Mouse (Mus musculus) frontal cortex, postnatal 36 days (tissue): Measurements from ENCODE around the gene Ddx23.

Source experiments
- DNase-seq, 2 experiments: peaks; one replicate each; pipeline ENCODE4 v3.0.0; 2022; ENCODE audit warnings: low spot score in 2 of 2

The Ddx23 gene

DNA sequence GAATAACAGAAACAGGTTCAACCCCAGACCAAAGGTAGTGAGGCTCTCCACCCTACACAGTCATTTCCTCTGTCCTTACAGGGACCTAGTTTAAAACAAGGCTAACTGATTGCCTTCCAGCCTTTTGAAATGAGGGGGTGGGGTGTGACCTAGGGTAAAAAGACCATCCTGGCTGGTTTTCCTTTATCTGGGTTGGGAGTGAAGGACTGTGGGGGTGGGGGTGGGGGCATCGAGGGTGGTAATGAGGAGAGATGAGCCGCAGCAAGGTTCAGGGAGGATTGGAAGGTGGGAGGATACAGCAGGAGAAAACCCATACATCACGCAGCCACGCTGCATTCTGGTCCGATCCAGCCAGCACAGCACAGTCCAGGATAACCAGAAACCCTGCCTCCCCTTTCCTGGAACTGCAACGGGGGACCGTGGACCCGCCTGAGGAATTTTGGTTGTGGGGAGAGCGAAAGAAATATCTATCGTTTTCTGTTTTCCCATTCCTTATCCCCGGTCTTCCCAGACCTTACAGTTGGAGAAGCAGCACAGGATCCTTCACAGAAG, 12.4 kb upstream of the Ddx23 start:
- DNase-seq: peak; percentile 22 to 30

DNA sequence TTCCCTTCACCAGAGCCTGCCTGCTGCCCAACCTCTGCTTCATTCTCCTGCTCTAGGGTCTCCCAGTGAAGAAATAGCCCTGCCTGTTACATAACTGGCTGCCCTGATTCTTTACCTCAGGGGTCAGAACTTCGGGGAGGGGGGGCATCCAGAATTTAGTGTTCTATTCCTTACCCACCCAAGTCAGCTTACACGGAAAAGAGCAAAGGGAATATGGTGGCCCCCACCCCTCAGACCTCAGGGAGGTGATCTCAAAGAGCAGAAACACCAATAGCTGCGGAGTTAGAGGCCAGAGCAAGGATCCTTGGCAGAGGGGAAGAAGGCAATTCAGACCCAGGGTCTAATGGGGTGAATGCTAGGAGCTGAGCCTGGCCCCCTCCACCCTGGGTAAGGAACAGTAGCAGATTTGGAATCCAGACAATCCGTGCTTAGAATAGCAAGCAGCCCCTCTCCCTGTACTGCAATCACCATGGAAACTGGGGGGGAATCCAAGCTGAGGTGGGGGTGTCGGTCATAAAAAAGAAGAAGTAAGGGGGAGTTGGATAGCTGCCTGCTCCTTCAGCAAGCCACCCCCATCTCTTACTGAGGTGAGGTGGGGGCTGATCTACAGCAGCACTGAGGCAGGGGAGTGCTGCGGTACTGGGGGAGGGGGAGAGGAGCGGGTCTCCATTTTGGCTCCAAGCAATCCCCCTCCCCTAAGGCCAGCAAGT, 11.7 kb upstream of the Ddx23 start:
- peak in 1 of 2 experiments; percentile 15 for DNase-seq

DNA sequence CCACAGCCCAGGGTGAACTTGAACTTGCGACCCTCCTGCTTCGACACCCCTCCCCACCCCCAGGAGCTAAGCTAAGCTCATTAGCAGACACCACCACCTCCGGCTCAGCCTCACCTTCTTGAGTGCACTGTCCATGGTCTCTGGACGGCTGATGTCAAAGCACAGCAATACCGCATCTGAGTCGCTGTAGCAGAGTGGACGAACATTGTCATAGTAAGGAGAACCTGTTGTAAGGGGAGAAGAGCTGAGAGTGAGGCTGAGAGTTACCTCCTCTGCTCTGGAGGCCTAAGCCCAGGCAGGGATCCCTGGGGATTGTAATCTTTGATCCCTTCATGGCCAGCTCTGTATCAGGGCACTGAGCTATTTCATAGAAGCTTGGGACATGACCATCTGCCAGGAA, 11.0 kb upstream of the Ddx23 start:
- DNase-seq: no peak

DNA sequence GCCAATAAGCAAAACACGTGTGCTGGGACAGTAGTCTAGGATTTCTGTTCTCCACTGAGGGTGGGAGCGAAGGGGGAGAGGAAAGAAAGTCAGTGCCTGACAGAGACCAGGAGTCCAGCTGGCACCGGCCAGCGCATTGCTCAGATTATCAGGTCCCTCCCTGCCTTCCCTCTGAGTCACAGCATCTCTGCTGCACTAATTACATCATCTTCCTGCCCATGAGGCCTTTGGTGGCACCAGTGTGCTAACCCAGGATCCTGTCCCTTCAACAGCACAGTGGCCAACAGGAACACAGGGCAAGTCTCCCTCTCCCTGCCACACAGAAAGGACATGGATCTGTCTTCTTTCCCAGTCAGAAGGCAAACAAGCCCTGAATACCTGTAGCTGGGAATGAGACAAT, 9.9 kb upstream of the Ddx23 start:
- DNase-seq: peak in 1 of 2 experiments; percentile 23

DNA sequence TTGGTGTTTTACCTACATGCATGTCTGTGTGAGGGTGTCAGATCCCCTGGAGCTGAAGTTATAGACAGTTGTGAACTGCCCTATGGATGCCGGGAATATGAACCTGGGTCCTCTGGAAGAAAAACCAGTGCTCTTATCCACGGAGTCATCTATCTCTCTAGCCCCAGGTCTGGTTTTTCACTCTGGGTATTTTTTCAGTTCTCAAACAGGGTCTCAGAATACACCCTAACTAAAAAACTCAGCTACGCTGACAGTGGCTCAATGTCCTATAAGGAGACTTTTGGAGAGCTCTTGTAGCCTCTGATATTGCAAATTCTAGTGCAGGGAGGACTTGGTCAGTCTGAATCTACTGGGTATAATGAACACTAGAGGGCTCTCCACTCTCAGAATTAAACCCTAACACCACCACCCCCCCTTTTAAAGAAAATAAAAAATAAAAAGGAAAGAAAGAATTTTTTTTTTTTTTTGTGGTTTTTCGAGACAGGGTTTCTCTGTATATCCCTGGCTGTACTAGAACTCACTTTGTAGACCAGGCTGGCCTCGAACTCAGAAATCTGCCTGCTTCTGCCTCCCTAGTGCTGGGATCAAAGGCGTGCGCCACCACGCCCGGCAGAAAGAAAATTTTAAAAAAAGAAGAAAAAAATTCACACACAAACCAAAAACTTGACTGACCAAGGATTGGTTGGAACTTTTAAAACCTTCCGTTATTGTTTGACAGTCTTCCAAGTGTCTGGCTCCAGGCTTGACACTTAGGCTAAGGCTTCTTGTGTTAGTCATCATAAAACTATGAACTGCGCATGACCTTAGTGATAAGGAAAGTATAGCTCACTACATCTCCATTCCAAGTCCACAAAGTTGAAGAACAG, 1.6 kb upstream of the Ddx23 start:
- no peak for DNase-seq

DNA sequence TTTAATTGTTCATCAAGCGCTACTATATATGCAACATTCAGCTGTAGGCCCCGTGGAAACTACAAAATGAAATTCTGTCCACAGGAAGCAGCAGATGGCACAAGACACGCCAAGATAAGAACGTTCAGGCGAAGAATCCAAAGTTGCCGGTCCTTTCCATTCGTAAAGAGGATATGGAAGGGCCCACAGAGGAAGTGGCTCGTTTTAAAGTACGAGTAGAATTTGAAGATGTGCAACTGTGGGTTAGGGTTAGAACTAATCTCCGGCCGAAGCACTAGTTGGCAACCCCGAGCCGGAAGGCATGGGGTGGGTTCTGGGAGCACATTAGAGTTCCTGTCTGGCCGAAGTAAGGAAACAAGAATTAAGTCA, 512 bp downstream of the Ddx23 start:
- DNase-seq: no peak

DNA sequence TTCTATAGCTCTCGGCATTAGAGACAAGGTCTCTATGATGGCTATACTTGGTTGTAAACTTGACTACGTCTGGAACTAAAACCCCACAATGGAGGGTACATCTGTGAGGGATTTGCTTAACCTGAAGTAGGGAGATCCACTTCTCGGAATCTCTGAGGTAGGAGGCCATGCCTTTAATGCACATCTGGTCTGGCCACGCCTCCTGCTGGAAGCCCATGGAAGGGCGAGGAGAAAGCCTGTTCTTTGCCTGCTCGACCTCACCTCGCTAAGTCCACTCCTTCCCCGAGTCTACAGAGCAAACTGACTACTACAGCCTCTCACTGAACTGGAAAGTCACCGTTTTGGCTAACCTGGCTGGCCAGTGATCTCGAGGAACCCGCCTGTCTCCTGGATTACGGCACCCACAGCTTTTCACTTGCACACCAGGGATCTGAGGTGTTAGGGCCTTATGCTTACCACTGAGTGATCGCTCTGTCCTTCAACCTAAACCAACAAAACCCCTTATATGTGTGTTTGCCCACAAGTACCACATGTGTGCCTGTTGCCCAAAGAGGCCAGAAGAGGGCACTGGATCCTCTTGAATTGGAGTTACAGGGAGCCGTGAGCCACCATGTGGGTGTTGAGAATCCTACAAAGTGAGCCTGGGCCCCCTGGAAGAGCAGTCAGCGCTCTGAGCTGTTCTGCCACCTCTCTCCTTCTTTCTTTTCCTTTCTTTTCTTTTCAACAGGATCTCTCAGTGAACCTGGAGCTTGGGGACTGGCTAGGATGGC, 5.5 kb downstream of the Ddx23 start:
- no peak for DNase-seq

DNA sequence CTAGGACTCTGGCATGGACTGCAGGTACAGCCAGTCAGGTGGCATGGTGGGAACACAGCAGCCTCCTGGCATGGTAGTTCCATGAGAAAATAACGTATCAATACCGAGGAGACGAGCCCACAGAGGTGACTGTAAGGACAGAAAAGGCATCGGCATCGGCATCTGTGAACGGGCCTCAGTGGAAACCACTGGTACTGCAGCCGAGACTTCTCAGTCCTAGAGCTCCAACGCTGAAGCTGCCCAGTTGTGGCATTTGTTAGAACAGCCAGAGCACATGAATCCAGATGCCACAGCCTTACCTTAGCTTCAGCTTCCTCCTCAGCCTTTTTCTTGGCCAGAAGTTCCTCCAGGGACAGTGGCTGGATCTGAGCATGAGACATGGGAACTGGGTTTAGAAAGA, 10.5 kb downstream of the Ddx23 start:
- DNase-seq: no peak

DNA sequence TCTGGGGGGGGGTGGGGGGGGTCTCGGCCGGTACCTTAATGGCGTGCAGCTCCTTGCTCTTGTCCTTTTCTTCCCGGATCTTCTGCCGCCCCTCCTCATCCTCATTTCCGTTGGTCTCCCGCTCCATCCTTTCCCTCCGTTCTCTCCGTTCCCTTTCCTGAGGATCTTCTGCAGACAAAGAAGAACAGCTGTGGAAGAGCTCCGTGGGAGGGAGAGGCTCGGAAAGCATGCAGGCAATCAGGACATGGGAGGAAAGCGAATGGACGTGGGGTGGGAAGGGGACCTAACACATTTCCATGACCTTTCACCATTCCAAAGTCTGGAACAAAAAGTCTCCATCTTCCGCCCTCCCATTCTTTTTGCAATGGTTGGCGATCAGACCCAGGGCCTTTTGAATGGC, 11.3 kb downstream of the Ddx23 start:
- no peak for DNase-seq

DNA sequence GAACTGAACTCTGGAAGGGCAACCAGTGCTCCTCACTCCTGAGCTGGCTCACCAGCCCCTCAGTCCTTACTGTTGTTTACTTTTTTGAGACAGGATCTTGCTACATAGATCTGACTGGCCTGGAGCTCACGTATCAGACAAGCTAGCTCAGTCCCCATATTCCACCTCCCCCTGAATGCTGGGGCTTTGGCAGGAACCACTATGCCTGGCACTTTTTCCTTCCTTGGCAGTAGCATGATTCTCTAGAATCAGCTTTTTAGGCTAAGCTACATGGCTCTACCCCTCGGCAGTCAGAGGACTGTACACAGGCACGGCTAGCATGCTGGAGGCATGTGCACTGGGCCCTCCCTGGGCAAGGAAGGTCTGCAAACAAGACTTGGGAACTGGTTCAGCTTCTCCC, 14.6 kb downstream of the Ddx23 start:
- DNase-seq: peak; percentile 31 to 40

DNA sequence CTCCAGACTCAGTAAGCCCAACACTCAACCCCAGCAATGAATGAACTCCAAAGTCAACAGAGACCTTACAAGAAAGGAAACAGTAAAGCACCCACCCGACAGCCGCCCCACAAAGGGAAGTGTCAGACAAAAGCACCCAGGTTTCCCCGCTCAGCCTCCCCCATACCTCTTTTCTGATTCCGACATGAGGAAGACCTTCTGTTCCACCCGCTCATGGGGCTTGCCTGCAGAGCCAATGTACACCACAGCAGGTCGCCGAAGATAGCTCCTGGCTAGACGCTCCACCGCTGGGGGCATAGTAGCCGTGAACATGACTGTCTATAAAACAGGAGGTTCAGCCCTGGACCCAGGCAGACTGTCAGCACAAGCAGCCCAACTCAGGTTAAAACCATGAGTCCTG, 15.4 kb downstream of the Ddx23 start:
- peak in 1 of 2 experiments; percentile 25 for DNase-seq

DNA sequence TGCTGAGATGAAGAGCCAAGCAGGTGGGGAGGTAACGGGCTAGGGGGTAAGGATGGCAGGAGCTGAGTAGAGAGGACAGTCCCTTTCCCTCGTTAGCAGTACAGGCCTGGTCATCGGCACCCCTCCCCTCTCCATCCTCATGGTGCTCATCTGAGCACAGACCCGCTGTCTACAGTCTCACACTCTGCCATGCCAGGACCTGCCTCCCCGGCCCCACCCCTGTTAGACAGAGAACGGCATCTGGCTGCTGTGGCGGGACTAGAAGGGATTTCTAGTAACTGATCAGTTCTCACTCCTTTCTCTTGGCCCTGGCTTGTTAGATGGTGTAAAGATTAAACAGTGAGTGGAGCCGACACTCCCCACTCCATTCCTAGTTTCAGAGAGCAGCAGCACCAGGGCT, 16.0 kb downstream of the Ddx23 start:
- no peak for DNase-seq

DNA sequence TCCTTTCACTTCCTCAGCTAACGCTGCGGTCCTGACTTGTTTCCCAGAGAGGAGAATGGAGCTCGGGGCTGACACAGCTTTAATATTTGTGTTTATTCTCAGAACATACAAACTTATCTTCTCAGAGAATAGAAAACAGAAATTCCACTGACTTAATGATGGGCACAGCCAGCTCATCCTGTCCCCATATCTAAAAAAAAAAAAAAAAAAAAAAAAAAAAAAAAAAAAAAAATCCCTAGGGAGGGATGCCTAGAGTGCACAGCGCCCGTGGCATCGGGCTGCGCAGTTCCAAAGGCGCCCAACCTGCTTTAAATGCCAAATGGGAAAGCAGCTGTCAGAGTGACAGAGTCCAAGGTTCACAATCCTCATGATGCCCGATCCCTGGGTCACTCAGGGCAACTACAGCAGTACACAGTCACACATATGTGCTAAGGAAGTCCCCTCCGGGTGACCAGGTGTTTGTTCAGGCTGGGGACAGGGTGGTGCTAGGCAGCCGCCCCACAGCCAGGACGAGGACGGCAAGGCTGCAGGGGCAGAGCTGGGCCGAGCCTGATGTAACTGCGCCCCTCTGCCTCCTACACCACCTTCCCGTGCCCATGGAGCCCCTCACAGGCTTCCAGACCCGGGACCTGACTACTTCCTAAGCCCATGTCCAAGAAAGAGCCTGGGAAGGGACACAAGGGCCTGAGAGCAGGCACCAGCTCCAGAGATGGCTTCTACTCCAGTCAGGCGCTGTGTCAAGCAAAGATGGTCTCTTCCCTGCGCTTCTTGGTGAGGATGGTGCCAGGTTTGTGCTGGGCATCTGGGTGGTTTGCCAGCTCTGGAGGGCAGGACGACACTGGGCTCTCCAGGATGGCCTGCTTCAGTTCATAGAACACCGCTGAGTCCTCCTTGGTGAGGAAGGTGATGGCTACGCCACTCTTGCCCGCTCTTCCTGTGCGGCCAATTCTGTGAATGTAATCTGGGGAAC, 17.4 kb downstream of the Ddx23 start:
- no peak for DNase-seq

DNA sequence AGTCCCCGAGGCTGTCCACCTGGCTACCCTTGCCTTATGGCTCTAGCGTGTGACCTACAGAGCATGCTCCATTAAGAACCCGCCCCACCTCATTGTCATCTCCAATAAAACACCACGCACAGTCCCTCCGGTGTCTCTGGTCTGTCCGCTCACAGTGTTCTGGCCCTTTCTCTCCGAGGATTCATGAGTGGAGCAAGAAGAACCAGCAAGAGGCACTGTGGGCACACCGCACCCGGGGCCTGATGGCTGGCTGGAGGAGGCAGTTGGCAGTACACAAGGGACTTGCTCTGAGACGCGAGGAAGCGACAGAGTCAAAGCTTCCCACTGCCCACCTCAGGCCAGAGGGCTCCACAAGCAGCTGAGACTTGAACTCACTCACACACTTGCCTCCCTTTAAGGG, 18.3 kb downstream of the Ddx23 start:
- peak in 1 of 2 experiments; percentile 24 for DNase-seq

DNA sequence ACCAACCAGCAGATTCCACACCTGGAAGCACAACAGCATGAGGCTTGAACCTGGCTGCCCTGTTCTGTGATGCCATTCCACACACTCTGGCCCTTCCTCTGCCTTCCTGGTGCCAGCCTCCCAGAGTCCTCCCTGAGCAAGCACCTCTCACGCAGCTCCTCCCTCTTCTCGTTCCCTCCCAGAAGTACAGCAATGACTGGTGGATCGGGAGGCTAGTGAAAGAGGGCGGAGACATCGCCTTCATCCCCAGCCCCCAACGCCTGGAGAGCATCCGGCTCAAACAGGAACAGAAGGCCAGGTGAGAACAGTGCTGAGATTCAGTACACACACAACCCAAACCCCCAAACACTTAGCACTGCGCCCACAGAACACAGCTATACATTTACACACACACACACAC, 22.5 kb downstream of the Ddx23 start:
- DNase-seq: no peak

DNA sequence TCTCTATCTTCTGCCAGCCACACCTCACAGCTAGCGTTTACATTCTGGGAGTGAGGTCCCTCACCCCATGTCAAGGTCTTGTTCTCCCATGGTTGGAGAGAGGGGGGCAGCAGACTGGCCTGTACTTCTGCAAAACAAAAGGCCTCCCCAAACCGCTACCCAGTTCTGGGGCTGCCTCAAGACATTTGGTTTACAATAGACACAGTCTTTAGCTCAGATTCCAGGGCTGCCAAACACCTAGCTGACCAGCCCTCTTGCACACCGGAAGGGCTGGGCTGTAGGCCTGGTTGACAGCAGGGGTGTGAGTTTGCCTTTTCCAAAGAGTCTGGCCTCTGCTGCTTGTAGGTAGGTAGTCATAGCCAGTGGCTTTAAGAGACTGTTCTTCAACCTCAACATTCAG, 25.5 kb downstream of the Ddx23 start:
- DNase-seq: no peak

DNA sequence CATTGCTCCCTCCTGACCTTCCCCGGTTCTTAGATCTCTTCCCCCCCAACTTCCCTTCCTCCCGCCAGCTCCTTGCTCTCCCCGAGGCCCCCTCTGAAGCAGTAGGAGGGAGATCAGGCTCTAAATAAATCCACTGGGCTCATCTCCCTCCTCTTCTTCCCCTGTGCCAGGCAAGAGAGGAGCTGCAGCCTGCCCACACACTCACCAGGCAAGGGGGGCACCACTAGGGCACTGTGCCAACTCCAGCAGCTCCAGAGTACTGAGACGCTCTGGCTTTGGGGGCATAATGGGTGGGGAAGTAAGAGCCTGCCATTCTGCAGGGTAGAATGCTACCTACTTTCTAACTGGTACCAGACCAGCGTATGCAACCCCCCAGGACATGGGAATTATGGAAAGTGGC, 26.2 kb downstream of the Ddx23 start:
- peak; percentile 72 for DNase-seq

DNA sequence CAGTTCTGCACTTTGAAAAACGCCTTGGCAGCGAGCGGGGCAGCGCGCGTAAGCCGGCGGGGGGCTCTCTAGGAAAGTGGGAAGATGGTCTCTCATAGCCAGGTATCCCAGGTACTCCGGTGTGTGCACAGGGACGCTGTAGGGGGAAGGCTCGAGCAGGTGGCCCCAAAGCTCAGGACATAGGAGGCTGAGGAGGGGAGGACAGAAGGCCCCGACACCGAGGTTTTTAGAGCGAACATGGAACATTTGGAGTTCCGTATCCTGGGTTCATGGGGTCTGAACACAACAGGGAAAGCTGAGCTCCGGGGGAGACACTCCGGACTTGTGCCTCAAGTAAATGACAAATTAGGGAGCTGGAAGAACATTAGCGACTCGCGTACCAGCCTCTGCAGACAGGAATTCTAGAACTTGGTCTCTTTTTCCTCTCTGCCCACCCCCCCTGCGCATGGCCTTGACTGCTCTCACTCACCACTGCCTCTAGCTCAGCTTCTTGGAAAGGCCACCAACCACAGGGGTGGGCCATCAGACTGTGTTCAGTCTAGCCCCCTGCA, 27.3 kb downstream of the Ddx23 start:
- no peak for DNase-seq

DNA sequence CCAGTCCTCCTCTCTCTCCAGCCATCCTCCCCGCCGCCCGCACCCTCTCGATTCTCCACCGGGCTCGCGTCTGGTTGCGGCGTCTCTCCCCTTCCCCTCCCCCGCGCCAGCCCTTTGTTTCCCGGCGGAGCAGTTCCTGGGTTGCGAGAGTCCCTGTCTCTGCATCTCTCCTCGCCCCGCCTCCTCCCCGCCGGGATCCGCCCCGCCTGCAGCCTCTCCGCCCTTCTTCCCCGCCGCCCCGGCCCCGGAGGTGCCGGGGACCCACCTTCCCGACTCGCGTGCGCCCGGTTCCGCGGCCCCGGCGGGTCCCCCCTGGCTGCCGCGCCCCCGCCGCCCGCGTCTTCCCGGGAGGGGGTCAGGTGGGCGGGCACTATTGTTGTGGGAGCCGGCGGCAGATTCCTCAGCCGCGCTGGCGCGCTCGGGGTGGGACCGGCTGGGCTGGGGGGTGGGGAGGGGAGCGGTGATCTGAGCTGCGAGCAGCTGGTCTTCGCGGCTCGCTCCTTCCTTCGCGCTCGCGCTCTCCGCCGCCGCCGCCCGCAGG, 28.1 kb downstream of the Ddx23 start:
- DNase-seq: peak; percentile 76 to 86

DNA sequence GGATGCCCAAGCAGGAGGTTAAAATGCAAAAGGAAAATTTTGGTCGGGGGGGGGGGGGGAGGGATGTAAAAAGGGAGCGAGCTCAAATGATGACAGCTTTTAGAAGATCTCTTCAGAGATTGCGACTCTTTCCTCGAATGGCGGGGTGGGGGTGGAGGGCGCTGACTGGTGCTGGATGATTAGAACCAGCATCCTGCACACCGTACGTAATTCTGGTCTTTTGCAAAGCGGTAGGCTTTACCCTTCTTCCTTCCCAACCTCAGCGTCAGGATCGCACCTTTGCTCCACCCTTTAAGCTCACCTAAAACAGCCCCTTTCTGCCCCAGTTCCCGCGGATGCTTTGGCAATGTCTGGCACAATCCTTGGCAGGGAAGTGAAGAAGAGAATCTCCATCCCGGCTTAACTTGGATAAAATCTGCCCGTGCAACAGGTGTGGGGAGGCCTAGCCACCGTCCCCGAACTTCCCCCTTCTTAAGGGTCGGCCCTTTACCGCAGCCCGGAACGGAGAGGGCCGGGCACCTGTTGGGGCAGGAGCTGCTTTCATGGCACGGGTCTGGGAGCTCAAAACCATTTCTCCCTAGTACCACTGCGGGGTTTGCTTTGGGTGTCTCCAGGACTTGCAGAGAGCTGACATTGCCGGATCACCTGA, 28.7 kb downstream of the Ddx23 start:
- DNase-seq: peak; percentile 30 to 40
